Mouse (Mus musculus): ENCODE measurements around the gene Chchd6. TPM values are rescaled to one million over a fixed set of nuclear protein-coding genes. Genes with fewer than 3 reads are reported as not detected.

Chchd6 gene
- polyA plus RNA-seq, 1 experiment from 2014 or later: 103 TPM

GRCm38 (mm10) chr6:89455523-89456000, 139.9 kb downstream of the Chchd6 start:
- H3K27me3 ChIP-seq (ENCODE audit: insufficient read depth, poor library complexity, severe bottlenecking): no peaks in the 10 kb centered on the region
- H3K4me1 ChIP-seq (replicated peaks): peaks cover 6% of the 10 kb centered on the region; the same call in 1 of the 2 replicates
- WGBS: 91% methylated on average over 4 of the region's 4 CpGs
- H3K36me3 ChIP-seq: no peaks in the 10 kb centered on the region
- DNase-seq (ENCODE audit: low spot score): no peak
- no peak overlapping the region for H3K4me3 ChIP-seq
- H3K27ac ChIP-seq: no peak overlapping the region
- no peaks in the 10 kb centered on the region for H3K9me3 ChIP-seq

GRCm38 (mm10) chr6:89454437-89454836, 141.0 kb downstream of the Chchd6 start:
- Histone ChIP-seq H3K4me1 (replicated peaks) (peaks cover 6% of the 10 kb centered on the region; the same call in 1 of the 2 replicates), H3K9me3 (no peaks in the 10 kb centered on the region), H3K27me3 (ENCODE audit: insufficient read depth, poor library complexity, severe bottlenecking) (no peaks in the 10 kb centered on the region), H3K27ac (no peak overlapping the region), H3K36me3 (no peaks in the 10 kb centered on the region), H3K4me3 (no peak overlapping the region)
- WGBS: 95% methylated on average over 2 of the region's 2 CpGs
- no peak for DNase-seq (ENCODE audit: low spot score)

GRCm38 (mm10) chr6:89452976-89453674, 142.3 kb downstream of the Chchd6 start:
- no peaks in the 10 kb centered on the region for H3K27me3 ChIP-seq (ENCODE audit: insufficient read depth, poor library complexity, severe bottlenecking)
- H3K9me3 ChIP-seq: no peaks in the 10 kb centered on the region
- no peak overlapping the region for H3K27ac ChIP-seq
- no peaks in the 10 kb centered on the region for H3K36me3 ChIP-seq
- H3K4me3 ChIP-seq: no peak overlapping the region
- WGBS: 74% methylated on average over 7 of the region's 7 CpGs
- H3K4me1 ChIP-seq (replicated peaks): peaks cover 6% of the 10 kb centered on the region; the same call in 1 of the 2 replicates
- no peak for DNase-seq (ENCODE audit: low spot score)

- Histone ChIP-seq H3K9me3 (no peaks in the 10 kb centered on the region), H3K27me3 (ENCODE audit: insufficient read depth, poor library complexity, severe bottlenecking) (no peaks in the 10 kb centered on the region), H3K4me3 (no peak overlapping the region), H3K4me1 (replicated peaks) (peaks cover 6% of the 10 kb centered on the region; the same call in 1 of the 2 replicates), H3K27ac (no peak overlapping the region), H3K36me3 (no peaks in the 10 kb centered on the region)
- WGBS: 90% methylated on average over 6 of the region's 6 CpGs
- DNase-seq (ENCODE audit: low spot score): no peak
Observed at GRCm38 (mm10) chr6:89452356-89452755, 143.1 kb downstream of the Chchd6 start.

GRCm38 (mm10) chr6:89448736-89449135, 146.7 kb downstream of the Chchd6 start:
- no peaks in the 10 kb centered on the region for H3K9me3 ChIP-seq
- H3K27me3 ChIP-seq (ENCODE audit: insufficient read depth, poor library complexity, severe bottlenecking): no peaks in the 10 kb centered on the region
- DNase-seq (ENCODE audit: low spot score): no peak
- H3K36me3 ChIP-seq: no peaks in the 10 kb centered on the region
- 0 out of 2 replicates have a peak, but pooled peaks cover 6% of the 10 kb centered on the region for H3K4me1 ChIP-seq (replicated peaks)
- no peak overlapping the region for H3K27ac ChIP-seq
- WGBS: 83% methylated on average over 3 of the region's 3 CpGs
- no peak overlapping the region for H3K4me3 ChIP-seq

- peak; percentile 19 for DNase-seq (ENCODE audit: low spot score)
- no peak overlapping the region for H3K4me3 ChIP-seq
- H3K27ac ChIP-seq: no peak overlapping the region
- no peaks in the 10 kb centered on the region for H3K27me3 ChIP-seq (ENCODE audit: insufficient read depth, poor library complexity, severe bottlenecking)
- peaks cover 6% of the 10 kb centered on the region for H3K4me1 ChIP-seq (replicated peaks)
- H3K9me3 ChIP-seq: no peaks in the 10 kb centered on the region
- H3K36me3 ChIP-seq: no peaks in the 10 kb centered on the region
- 67% methylated on average over 4 of the region's 4 CpGs for WGBS
Observed at GRCm38 (mm10) chr6:89440671-89441070, 154.8 kb downstream of the Chchd6 start.

- DNase-seq (ENCODE audit: low spot score): no peak
- no peaks in the 10 kb centered on the region for H3K27me3 ChIP-seq (ENCODE audit: insufficient read depth, poor library complexity, severe bottlenecking)
- H3K36me3 ChIP-seq: no peaks in the 10 kb centered on the region
- no peak overlapping the region for H3K27ac ChIP-seq
- no peak overlapping the region for H3K4me3 ChIP-seq
- WGBS: 87% methylated on average over 2 of the region's 2 CpGs
- no peaks in the 10 kb centered on the region for H3K4me1 ChIP-seq (replicated peaks)
- no peaks in the 10 kb centered on the region for H3K9me3 ChIP-seq
Observed at GRCm38 (mm10) chr6:89431920-89432482, 163.5 kb downstream of the Chchd6 start.

- no peak overlapping the region for H3K27ac ChIP-seq
- no peaks in the 10 kb centered on the region for H3K36me3 ChIP-seq
- H3K9me3 ChIP-seq: no peaks in the 10 kb centered on the region
- H3K27me3 ChIP-seq (ENCODE audit: insufficient read depth, poor library complexity, severe bottlenecking): no peaks in the 10 kb centered on the region
- H3K4me1 ChIP-seq (replicated peaks): peaks cover 8% of the 10 kb centered on the region; the same call in 1 of the 2 replicates
- no peak for DNase-seq (ENCODE audit: low spot score)
- no peak overlapping the region for H3K4me3 ChIP-seq
Observed at GRCm38 (mm10) chr6:89430749-89431148, 164.7 kb downstream of the Chchd6 start.

- H3K9me3 ChIP-seq: no peaks in the 10 kb centered on the region
- H3K36me3 ChIP-seq: no peaks in the 10 kb centered on the region
- 78% methylated on average over 2 of the region's 2 CpGs for WGBS
- H3K4me3 ChIP-seq: no peak overlapping the region
- peaks cover 9% of the 10 kb centered on the region; the same call in 1 of the 2 replicates for H3K4me1 ChIP-seq (replicated peaks)
- DNase-seq (ENCODE audit: low spot score): no peak
- no peaks in the 10 kb centered on the region for H3K27me3 ChIP-seq (ENCODE audit: insufficient read depth, poor library complexity, severe bottlenecking)
- no peak overlapping the region for H3K27ac ChIP-seq
Observed at GRCm38 (mm10) chr6:89428661-89429375, 166.6 kb downstream of the Chchd6 start.

GRCm38 (mm10) chr6:89424461-89424860, 171.0 kb downstream of the Chchd6 start:
- no peaks in the 10 kb centered on the region for H3K36me3 ChIP-seq
- H3K4me1 ChIP-seq (replicated peaks): peaks cover 10% of the 10 kb centered on the region
- H3K27me3 ChIP-seq (ENCODE audit: insufficient read depth, poor library complexity, severe bottlenecking): no peaks in the 10 kb centered on the region
- DNase-seq (ENCODE audit: low spot score): no peak
- H3K9me3 ChIP-seq: no peaks in the 10 kb centered on the region
- 91% methylated on average over 1 of the region's 1 CpGs for WGBS
- no peak overlapping the region for H3K4me3 ChIP-seq
- no peak overlapping the region for H3K27ac ChIP-seq

- Histone ChIP-seq H3K9me3 (no peaks in the 10 kb centered on the region), H3K36me3 (no peaks in the 10 kb centered on the region), H3K27ac (no peak overlapping the region), H3K4me3 (no peak overlapping the region), H3K4me1 (replicated peaks) (peaks cover 16% of the 10 kb centered on the region), H3K27me3 (ENCODE audit: insufficient read depth, poor library complexity, severe bottlenecking) (no peaks in the 10 kb centered on the region)
- 88% methylated on average over 3 of the region's 3 CpGs for WGBS
- DNase-seq (ENCODE audit: low spot score): no peak
Observed at GRCm38 (mm10) chr6:89422621-89423020, 172.8 kb downstream of the Chchd6 start.

GRCm38 (mm10) chr6:89421922-89422321, 173.5 kb downstream of the Chchd6 start:
- H3K4me3 ChIP-seq: no peak overlapping the region
- H3K27ac ChIP-seq: no peak overlapping the region
- 92% methylated on average over 3 of the region's 3 CpGs for WGBS
- H3K36me3 ChIP-seq: no peaks in the 10 kb centered on the region
- no peaks in the 10 kb centered on the region for H3K9me3 ChIP-seq
- no peak for DNase-seq (ENCODE audit: low spot score)
- peaks cover 16% of the 10 kb centered on the region for H3K4me1 ChIP-seq (replicated peaks)
- H3K27me3 ChIP-seq (ENCODE audit: insufficient read depth, poor library complexity, severe bottlenecking): no peaks in the 10 kb centered on the region

- Histone ChIP-seq H3K27ac (no peak overlapping the region), H3K4me3 (no peak overlapping the region), H3K36me3 (no peaks in the 10 kb centered on the region), H3K4me1 (replicated peaks) (peaks cover 16% of the 10 kb centered on the region), H3K27me3 (ENCODE audit: insufficient read depth, poor library complexity, severe bottlenecking) (no peaks in the 10 kb centered on the region), H3K9me3 (no peaks in the 10 kb centered on the region)
- 88% methylated on average over 6 of the region's 6 CpGs for WGBS
- no peak for DNase-seq (ENCODE audit: low spot score)
Observed at GRCm38 (mm10) chr6:89421503-89421902, 173.9 kb downstream of the Chchd6 start.
